Mouse (Mus musculus): ENCODE data around the gene Stim2. TPM values are rescaled to one million over a fixed set of nuclear protein-coding genes. Genes with fewer than 3 reads are reported as not detected.

Stim2 gene
- polyA plus RNA-seq, 1 experiment from 2014 or later: 5.4 TPM

DNA sequence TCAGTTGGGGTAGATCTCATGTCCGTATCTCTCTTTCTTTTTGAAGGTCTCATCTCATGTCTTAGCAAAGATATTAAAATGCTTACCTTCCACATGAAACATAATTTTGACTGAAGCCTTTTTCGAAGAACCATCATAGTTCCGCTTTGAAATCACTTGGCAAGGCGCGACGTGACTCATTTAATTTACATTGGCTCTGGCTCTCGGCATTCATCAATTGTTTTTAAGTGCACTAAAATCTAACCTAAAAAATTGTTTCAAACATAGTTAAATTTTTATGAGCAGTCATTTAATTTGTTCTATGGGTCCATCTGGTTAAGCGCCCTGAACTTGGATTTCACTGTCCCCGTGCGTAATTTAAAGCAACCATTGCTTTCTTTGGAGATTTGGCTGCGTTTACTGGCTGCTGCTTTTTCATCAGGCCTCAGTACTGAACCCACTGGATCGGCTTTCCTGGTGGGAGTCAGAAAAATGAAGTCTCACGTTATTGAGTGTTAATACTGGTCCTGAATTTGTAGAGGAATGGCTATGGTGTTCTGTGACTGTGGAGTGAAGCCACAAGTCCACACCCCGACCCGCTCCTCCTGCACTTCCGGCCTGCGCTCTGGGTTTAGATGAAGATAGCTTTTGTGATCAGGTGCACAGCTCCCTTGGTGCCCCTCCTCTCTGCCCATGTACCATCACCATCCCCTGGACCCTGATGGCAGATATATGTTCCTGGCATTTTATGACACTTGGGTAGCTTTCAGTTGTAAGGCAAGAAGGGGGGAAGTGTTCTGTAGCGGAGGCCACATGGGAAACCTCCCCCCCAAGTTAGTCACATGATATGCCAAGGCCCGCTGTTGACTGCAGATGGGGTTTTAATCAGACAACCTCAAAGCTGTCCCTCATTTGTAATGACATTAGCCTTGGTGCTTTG is 41.6 kb upstream of the Stim2 start:
- no peak overlapping the region for H3K4me3 ChIP-seq (ENCODE audit: low read depth, low read length)
- peaks cover 9% of the 10 kb centered on the region; the same call in 1 of the 2 replicates for H3K4me1 ChIP-seq (ENCODE audit: insufficient read depth)
- H3K27me3 ChIP-seq (ENCODE audit: insufficient read depth, low read length): no peaks in the 10 kb centered on the region
- no peaks in the 10 kb centered on the region for H3K9me3 ChIP-seq (ENCODE audit: low read length)
- ATAC-seq (peak; percentile 55), DNase-seq (no peak)
- no peaks in the 10 kb centered on the region for H3K36me3 ChIP-seq (replicated peaks; ENCODE audit: insufficient read depth, low read length)
- 82% methylated on average over 19 of the region's 19 CpGs for WGBS (ENCODE audit: insufficient replicate concordance)
- H3K4me2 ChIP-seq (ENCODE audit: low read depth, low read length): peak overlapping the region; percentile 35
- no peak overlapping the region for H3K9ac ChIP-seq (replicated peaks)
- no peak for TF ChIP-seq CTCF (IDR thresholded peaks at IDR 0.05; ENCODE audit: low read depth)
- no peak for TF ChIP-seq EP300 (IDR thresholded peaks at IDR 0.05; ENCODE audit: low read depth)
- peak overlapping the region; percentile 87 for H3K27ac ChIP-seq (ENCODE audit: low read depth)

DNA sequence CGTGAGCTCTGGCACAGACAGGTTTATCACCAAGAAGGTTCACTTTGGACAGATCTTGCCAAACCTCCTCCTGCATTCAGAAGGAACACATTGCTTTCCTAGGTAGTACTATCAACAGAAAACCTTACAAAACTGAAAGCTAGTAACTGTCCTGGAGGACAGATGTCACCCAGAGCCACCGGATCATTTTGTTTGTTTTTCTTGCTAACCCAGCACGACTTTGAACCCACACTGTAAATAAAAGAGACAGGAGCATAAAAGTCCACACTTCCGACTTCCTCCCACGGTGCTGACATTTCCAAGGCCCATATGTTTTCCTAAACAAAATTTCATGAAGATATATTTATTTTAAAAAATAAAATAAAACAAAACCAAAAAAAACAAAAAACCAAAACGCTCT is 41.0 kb upstream of the Stim2 start:
- peak overlapping the region; percentile 35 for H3K4me2 ChIP-seq (ENCODE audit: low read depth, low read length)
- H3K9ac ChIP-seq (replicated peaks): no peak overlapping the region
- no peaks in the 10 kb centered on the region for H3K27me3 ChIP-seq (ENCODE audit: insufficient read depth, low read length)
- 37% methylated on average over 6 of the region's 6 CpGs for WGBS (ENCODE audit: insufficient replicate concordance)
- no peaks in the 10 kb centered on the region for H3K9me3 ChIP-seq (ENCODE audit: low read length)
- no peaks in the 10 kb centered on the region for H3K36me3 ChIP-seq (replicated peaks; ENCODE audit: insufficient read depth, low read length)
- peak overlapping the region; percentile 87 for H3K27ac ChIP-seq (ENCODE audit: low read depth)
- TF ChIP-seq EP300 (IDR thresholded peaks at IDR 0.05; ENCODE audit: low read depth): no peak
- TF ChIP-seq CTCF (IDR thresholded peaks at IDR 0.05; ENCODE audit: low read depth): no peak
- DNase-seq (no peak), ATAC-seq (peak; percentile 86)
- peaks cover 15% of the 10 kb centered on the region for H3K4me1 ChIP-seq (ENCODE audit: insufficient read depth)
- H3K4me3 ChIP-seq (ENCODE audit: low read depth, low read length): no peak overlapping the region

DNA sequence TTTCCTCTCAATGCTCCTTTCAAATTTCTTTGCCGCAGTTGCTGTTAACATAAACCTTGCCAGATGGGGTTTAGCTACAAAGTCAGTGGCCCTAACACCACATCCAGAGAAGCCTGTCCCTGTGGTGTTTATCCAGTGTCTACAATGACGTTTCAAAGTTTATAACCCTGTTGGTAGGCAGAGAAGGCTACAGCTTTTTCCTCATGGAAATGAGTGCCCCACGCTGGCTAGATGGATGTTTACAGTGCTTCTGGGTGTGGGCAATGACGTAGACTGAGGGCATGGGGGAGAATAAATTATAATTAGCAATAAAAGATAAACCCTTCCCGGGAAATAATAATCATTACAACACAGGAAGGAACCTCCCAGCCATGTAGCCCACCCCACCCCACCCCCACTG is 37.1 kb upstream of the Stim2 start:
- no peak overlapping the region for H3K9ac ChIP-seq (replicated peaks)
- TF ChIP-seq EP300 (IDR thresholded peaks at IDR 0.05; ENCODE audit: low read depth) (no peak), CTCF (IDR thresholded peaks at IDR 0.05; ENCODE audit: low read depth) (0 out of 2 replicates have a peak, but pooled peaks have one; percentile 8)
- H3K9me3 ChIP-seq (ENCODE audit: low read length): no peaks in the 10 kb centered on the region
- no peaks in the 10 kb centered on the region for H3K27me3 ChIP-seq (ENCODE audit: insufficient read depth, low read length)
- WGBS (ENCODE audit: insufficient replicate concordance): 45% methylated on average over 5 of the region's 5 CpGs
- ATAC-seq (0 out of 2 replicates have a peak, but pooled peaks have one; percentile 24), DNase-seq (no peak)
- no peak overlapping the region for H3K4me3 ChIP-seq (ENCODE audit: low read depth, low read length)
- H3K36me3 ChIP-seq (replicated peaks; ENCODE audit: insufficient read depth, low read length): no peaks in the 10 kb centered on the region
- no peak overlapping the region for H3K27ac ChIP-seq (ENCODE audit: low read depth)
- peaks cover 15% of the 10 kb centered on the region for H3K4me1 ChIP-seq (ENCODE audit: insufficient read depth)
- H3K4me2 ChIP-seq (ENCODE audit: low read depth, low read length): no peak overlapping the region

DNA sequence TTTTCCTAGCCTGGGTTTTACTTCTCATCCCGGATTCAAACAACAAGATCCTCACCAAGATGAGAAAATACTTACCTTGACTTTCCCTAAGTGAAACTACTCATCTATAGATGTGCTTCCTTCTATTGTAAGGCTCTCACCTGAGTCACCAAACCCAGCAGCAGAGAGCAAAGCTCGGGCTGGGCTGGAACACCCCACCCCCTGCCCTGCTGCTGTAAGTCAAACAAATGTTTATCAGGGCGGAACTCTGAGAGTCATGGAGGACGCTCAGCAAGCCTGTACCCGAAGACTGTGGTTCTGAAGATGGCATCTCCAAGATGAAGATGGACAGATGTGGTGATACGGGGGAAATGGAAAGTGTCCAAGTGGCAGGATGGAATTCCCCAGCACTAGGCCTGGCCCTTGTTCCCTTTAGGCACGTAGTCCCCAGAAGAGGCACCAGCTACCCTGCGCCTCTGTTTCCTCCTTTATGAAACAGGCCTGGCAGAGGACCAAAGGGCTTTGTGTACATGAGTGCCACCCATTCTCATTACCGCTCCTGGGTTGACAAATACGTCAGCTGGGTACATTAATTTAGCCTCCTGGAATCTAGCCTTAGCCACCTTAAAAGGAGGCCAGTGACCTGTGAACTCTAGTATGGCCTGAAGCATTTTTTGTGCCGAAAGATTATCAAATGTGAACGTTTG is 36.3 kb upstream of the Stim2 start:
- WGBS (ENCODE audit: insufficient replicate concordance): 56% methylated on average over 12 of the region's 12 CpGs
- no peaks in the 10 kb centered on the region for H3K36me3 ChIP-seq (replicated peaks; ENCODE audit: insufficient read depth, low read length)
- no peaks in the 10 kb centered on the region for H3K9me3 ChIP-seq (ENCODE audit: low read length)
- no peak overlapping the region for H3K27ac ChIP-seq (ENCODE audit: low read depth)
- no peak overlapping the region for H3K9ac ChIP-seq (replicated peaks)
- no peaks in the 10 kb centered on the region for H3K27me3 ChIP-seq (ENCODE audit: insufficient read depth, low read length)
- peaks cover 15% of the 10 kb centered on the region for H3K4me1 ChIP-seq (ENCODE audit: insufficient read depth)
- H3K4me2 ChIP-seq (ENCODE audit: low read depth, low read length): no peak overlapping the region
- H3K4me3 ChIP-seq (ENCODE audit: low read depth, low read length): no peak overlapping the region
- TF ChIP-seq CTCF (IDR thresholded peaks at IDR 0.05; ENCODE audit: low read depth) (no peak), EP300 (IDR thresholded peaks at IDR 0.05; ENCODE audit: low read depth) (no peak)
- ATAC-seq (no peak), DNase-seq (no peak)

DNA sequence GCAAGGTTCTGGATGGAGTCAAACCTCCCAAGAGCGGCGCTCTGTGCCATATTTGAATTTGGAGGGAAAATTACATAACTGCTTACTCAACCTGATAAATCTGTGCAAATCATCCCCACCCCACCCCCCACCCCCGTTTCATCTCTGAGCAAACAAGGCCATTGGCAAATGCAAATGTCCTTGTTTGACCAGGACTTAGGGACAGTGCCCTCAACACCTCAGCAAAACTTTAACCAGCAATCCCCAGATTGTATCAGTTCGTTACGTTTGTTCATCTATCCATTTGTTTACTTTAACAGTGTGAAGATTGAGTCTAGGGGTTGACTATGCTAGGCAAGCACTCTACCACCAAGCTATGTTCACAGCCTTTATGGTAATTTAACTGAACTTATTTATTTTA is 32.6 kb upstream of the Stim2 start:
- H3K9me3 ChIP-seq (ENCODE audit: low read length): no peaks in the 10 kb centered on the region
- no peaks in the 10 kb centered on the region for H3K27me3 ChIP-seq (ENCODE audit: insufficient read depth, low read length)
- TF ChIP-seq EP300 (IDR thresholded peaks at IDR 0.05; ENCODE audit: low read depth) (no peak; the same call in 1 of the 2 replicates), CTCF (IDR thresholded peaks at IDR 0.05; ENCODE audit: low read depth) (no peak)
- no peaks in the 10 kb centered on the region for H3K36me3 ChIP-seq (replicated peaks; ENCODE audit: insufficient read depth, low read length)
- H3K4me3 ChIP-seq (ENCODE audit: low read depth, low read length): no peak overlapping the region
- H3K4me1 ChIP-seq (ENCODE audit: insufficient read depth): peaks cover 10% of the 10 kb centered on the region
- no peak overlapping the region for H3K4me2 ChIP-seq (ENCODE audit: low read depth, low read length)
- WGBS (ENCODE audit: insufficient replicate concordance): 59% methylated on average over 5 of the region's 5 CpGs
- DNase-seq: peak; percentile 56
- H3K9ac ChIP-seq (replicated peaks): no peak overlapping the region
- peak; percentile 92 for ATAC-seq
- no peak overlapping the region for H3K27ac ChIP-seq (ENCODE audit: low read depth)

DNA sequence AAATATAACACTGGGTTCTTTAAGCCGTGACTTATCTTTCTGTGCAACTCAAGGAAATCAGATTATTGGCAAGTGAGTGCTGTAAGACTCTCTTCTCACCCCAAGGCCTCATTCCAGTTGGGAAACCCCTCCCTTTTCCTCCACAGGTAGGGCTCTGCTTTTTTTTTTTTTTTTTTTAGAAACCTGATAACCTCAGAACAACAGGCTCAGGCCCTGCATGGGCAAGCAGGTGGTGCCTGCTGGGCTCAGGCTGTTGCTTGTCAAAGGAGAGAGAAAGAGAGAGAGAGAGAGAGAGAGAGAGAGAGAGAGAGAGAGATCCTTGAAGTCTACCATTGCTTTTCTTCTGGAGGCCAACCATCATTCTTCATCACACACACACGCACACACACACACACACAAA is 30.7 kb upstream of the Stim2 start:
- no peak for ATAC-seq
- Histone ChIP-seq H3K27ac (ENCODE audit: low read depth) (no peak overlapping the region), H3K27me3 (ENCODE audit: insufficient read depth, low read length) (no peaks in the 10 kb centered on the region), H3K4me3 (ENCODE audit: low read depth, low read length) (no peak overlapping the region), H3K4me1 (ENCODE audit: insufficient read depth) (no peaks in the 10 kb centered on the region), H3K36me3 (replicated peaks; ENCODE audit: insufficient read depth, low read length) (no peaks in the 10 kb centered on the region), H3K9me3 (ENCODE audit: low read length) (no peaks in the 10 kb centered on the region), H3K9ac (replicated peaks) (no peak overlapping the region), H3K4me2 (ENCODE audit: low read depth, low read length) (no peak overlapping the region)
- no peak for TF ChIP-seq EP300 (IDR thresholded peaks at IDR 0.05; ENCODE audit: low read depth)
- no peak for TF ChIP-seq CTCF (IDR thresholded peaks at IDR 0.05; ENCODE audit: low read depth)
- no peak for DNase-seq
- WGBS (ENCODE audit: insufficient replicate concordance): 77% methylated on average over 2 of the region's 2 CpGs
